Mouse (Mus musculus): Measurements from ENCODE around the gene Birc2.

DNA sequence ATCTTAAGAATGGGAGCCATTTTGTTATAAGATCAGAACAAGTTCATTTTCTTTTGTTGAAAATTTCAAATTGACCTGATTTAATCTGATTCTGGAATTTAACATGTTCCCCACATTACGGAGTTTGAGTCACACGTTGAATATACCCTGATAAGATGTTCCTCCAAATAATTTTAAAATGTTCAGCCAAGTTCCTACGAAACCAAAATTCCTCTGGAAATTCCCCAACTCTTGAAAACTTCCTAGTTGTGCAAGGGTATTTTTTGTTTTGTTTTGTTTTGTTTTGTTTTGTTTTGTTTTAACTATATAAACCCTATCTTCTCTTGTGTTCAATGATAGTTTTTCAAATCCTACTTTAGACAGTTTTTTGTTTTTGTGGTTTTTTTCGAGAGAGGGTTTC is 8.2 kb downstream of the Birc2 start:
- no peak for TF ChIP-seq POLR2A (IDR thresholded peaks at IDR 0.05; ENCODE audit: control insufficient read depth, low read depth, low read length)
- no peak for TF ChIP-seq CTCF (IDR thresholded peaks at IDR 0.05; ENCODE audit: control insufficient read depth, insufficient read depth, insufficient replicate concordance, low read depth, low read length)
